Mouse (Mus musculus) frontal cortex, postnatal 14 days (tissue): ENCODE results near the gene Dscaml1.

Experiments used
- DNase-seq, 2 experiments: peaks; one replicate each; pipeline ENCODE4 v3.0.0; 2022; ENCODE audit warnings: low spot score in 2 of 2

The Dscaml1 gene

DNA sequence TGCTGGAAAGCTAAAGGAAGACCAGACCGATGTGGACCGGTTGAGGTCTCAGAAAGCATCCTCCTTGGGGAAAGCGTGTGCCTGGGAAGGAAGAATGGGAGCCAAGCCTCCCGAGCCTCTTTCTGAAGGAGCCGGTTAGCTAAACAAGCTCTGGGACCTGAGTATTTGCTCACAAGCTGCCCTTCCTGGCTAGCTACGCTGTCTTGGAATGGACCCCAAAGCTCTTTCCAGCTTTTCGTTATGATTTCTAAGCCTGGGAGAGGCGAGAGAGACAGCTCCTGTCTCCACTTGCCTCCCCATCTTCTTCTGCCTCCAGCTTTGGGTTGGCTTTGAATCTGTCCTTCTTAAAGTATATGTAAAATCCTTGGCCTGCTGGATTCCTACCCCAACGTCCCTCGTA lies 27.6 kb downstream of the Dscaml1 start:
- no peak for DNase-seq

DNA sequence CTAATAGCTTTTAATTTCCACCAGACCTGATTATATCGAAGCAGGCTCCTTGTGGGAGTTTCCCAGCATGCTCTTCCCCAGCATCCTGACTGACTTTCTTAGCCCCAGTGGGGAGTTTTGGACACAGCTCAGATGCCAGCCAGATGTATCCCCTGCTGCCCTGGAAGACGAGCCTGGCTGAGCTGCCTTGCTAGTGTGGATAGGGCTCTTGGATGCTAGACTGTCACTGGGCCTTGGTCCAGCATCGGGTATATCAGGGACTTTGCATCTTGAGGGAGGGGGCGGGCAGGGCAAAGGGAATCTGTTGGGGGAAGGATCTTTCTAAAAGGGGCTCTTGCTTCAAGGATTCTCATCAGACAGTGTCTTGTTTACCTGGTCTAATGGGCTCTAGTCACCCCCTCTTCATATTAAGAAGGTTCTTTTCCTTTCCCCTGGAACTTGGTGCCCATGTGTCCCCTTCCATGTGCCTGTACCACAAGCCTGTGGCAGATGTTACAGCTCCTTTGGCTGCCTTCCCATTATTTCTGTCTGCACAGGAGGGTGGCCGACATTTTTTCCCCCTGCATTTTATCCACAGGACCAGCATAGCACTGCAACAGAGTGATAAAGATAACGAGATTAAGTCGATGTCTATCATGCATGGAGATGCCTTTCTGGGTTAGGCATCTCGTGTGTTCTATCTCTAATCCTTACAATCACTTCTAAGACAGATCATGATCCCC lies 28.6 kb downstream of the Dscaml1 start:
- DNase-seq: no peak

DNA sequence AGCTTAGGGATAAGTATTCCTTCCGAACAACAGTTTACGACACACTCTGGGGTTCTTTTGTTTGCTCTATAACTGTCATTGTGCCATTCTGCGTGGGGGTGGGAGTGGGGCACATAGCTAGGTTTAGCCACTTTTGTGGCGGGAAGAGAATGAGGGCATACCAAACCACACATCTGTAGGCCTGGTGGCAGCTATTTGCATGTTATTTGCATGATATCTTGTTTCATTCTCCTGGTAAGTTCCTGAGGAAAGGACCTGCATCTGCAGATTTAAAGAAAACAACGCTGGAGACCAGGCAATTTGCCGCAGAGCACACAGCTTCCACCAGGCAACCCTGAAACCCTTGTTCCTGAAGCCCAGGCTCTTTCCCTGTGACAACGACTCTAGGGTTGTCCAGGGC lies 30.8 kb downstream of the Dscaml1 start:
- no peak for DNase-seq

DNA sequence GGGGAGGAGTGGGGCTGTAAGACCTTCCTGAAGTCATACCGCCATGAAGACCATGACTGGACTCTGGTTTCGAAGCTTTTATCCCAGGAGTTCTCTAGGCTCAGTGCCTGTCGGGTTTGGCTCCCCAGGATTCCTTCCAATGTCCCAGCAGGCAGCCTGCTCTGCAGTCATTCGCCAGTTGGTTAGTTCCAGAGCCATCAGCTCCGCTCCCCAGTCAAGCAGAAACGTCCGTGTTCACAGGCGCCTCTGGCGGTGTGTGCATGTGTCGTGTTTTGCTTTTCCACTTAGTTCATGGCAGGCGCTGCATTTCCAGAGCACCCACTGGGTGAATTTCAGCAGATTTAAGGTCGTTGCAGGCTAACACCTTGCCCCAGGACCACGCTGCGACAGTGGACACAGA lies 31.9 kb downstream of the Dscaml1 start:
- DNase-seq: no peak

DNA sequence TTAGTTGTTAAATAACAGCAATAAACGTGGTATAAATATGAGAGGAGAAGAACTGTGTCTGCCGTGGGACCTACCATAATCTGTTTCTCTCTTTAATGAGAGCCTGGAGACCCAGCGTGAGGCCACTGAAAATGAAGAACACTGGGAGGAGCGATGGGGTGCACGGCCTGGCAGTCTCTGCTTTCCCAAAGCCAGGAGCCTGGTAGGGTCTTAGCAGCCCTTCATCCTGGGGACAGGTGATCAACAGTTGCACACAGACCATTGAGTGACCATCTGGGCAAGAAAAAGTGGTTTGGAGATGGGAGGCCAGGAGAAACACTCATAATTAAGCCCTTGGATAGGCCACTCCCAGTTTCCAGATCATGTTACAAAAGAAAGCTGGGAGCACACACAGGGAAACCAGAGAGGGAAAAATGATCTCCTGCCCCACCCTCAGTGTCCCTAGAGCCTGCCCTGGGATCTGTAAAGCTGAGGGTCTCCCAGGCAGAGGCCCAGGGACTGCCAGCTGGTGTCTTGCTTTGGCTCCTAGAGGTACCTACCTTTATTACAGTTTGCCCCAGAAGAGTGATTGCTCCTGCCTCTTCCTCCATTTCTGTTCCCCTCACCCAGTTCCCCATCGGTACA lies 39.1 kb downstream of the Dscaml1 start:
- no peak for DNase-seq

DNA sequence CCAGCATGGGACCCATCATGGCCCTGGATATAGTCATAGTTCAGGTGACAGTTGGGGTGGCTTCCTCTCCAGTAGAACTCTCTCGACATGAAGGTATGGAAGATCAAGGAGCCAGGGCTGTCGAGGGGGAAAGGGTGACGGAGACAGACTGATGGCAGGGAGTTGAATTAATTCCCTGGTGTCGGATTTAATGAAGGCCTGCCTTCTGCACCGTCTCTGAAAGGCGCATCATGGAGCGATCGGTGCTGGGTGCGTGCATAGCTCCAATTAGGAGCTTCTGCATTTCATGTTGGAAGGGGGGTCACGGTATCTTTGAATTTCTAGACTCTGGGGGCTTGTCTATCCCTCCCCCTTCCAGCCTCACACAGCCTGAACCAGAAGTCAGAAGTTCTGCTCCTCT lies 41.8 kb downstream of the Dscaml1 start:
- no peak for DNase-seq

DNA sequence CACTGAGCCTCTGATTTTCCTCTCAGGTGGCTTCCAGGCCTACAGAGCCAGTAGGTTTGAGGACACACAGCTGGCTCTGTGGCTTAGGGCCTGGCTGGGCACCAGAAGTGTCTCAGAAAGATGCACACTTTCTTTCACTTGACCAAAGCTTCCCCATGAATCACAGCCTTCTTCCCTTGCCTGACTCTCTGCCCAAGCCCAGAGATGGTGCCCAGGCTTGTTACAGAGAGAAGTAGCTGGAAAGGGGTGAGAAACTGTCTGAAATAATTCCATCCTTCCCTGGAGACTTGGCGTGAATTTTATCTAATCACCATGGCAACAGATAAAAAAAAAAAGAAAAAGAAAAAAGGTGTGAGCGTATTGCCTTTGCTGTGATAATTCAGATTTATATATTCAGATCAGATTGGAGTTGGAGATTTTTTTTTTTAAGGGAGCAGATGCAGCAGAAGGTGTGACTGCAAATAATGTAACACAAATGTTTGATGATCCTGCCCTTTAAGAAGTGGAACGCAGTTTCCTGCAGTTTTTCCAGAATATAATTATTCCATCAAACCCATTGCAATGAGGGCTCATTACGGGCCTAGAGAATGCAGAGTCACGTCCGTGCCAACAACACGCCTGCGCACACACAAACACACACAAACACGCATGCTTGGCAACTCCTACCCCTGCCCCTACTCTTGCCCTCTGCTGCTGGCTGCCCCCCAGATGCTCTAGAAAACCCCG lies 44.5 kb downstream of the Dscaml1 start:
- peak; percentile 38 to 52 for DNase-seq

DNA sequence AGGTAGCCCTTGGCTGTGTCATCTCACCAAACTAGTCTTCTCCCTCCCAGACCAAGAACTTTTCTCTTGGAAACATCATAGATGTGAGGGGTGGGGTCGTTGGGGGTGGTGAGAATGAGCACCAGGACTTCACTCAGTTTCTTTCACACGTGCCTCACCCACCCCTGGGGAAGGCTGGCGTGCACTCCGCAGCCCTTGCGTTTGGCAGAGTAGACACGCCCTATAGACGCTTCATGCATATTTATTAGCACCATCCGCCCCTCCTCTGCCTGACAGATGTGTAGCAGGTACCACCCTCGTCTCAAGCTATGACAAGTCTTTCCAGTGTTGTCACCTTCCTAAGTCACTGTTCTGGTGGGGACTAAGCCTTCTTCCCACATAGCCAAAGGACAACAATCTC lies 45.3 kb downstream of the Dscaml1 start:
- DNase-seq: no peak

DNA sequence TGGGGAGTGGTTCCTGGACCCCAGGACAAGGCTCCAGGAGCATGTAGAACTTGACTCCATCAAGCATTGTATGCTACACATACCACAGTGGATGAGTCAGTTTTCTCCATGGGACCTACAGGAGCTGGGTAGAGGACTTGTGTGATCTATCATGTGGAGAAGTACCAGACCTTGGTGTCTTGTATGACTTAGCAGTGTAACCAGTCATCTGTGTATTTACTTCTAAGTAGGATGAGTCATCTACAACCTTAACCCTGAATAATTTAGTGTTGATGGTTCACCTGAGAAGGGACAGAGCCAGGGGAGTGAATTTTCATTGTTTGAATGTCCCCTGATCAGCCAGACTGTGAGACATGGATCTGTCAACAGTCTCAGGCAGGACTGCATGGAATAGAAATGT lies 48.4 kb downstream of the Dscaml1 start:
- no peak for DNase-seq

DNA sequence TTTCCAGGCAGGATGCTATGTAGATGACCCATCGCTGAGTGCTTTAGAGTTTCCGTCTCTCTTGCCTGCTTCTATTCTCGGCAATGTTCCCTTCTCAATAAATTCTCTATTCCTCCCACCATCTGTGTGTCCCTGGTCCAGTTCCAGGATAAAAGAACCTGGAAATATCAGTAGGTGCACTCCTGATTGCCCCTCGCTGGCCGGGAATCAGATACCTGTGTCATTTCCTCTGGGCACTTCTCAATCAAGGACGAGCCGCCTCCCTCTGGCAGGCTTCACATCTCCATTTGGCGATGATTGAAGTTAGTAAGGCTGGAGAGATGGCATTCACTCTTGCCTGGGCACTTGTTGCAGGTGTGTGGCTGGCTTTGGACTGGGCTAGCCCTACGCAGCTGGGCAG lies 54.5 kb downstream of the Dscaml1 start:
- no peak for DNase-seq

DNA sequence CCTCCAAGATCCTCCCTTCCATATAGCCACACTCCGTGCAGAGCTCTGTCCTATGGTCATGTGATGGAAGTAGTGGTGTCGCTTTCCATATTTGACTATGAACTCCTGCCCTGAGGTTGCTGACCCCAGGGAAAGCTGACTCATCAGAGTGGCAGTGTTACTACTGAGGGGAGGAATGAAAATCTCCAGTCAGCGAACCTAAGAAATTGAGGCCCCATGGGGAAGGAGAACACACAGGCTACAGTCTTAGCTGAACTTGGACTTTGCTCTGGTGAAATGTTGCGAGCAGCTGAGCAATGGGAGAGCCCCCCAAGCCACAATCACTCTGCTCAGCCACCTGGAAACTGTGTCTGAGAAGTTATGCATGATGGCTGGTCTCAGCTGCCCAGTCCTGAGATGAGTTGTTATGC lies 60.2 kb downstream of the Dscaml1 start:
- no peak for DNase-seq

DNA sequence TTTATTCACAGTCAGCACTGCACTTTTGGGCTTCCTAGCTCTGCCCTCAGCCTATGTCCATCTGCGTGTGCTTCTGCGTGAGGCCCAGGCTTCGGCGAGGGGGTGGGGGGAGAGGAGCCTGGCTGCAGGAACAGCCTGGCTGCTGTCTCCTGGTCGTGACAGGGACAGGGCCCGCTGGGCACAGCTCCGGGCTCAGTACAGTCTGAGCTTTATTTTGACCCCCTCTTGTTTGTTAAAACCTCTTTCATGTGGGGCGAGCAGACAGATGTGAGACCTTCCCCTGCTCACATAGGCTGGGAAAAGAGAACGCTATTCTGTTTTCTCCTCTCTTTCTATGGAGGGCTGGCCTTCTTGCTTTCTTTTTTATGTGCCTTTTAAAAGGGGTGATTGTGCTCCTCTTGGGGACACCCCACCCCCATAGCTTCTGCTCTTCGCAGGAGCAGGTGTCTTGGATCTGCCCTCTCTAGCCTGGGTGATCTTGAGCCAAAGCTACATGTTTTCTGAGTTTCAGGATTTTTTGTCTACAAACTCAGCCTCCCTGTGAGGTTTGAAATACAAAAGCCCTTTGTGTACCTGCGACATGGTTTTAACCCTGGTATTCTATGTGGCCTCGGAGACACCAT lies 60.9 kb downstream of the Dscaml1 start:
- no peak for DNase-seq

DNA sequence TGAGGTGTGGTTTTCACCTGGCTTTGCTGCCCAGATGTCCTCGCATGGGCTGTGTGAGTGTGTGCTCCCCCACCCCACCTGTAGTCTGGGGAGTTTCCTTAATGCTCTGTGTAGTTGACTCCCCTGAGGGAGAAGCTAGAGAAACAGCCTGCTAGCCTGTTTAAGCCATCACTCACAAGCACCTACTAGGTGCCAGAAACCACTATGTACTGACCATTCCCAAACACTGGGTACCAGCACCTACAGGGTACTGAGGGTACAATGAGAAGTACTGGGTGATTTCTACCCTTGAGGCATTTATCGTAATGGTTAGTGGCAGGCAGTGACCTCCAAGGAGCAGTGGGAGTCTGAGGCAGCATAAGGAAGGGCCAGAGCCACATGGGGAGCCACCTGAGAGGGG lies 64.5 kb downstream of the Dscaml1 start:
- no peak for DNase-seq

DNA sequence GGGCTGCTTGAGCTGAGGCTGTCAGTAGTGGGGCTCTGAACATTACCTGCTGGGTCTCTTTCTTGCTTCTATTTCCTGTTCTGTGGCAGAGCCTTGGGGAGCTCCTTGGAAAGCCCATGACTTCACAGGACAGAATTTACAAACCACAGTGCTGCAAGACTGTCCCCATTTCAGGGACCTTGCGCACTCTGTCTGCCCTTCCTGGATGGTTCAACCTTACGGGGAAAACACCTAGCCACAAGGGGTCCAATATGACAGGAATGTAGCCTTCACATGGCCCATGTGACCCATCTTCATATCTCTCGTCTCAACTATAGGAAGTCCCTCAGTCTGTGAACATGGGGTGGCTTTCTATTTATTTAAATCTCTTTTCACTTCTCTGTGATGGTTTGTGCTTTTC lies 68.5 kb downstream of the Dscaml1 start:
- DNase-seq: no peak

DNA sequence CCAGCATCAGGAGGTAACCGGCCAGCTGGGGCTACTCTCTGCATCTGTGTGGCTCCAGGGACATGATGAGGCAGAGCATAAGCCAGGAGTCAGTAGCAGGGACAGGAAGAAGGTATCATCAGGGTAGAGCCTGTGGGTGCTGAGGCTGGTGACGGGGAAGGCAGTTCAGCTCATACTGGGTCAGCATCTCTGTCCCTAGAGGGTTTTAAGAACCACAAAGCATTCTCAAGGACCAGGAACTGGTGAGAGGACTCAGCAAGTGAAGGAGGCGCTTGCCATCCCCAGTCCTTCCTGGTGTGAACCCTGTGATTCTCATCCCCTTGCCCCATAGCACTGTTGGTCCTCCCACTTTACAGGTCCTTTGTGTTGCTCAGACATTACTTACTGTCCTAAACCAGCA lies 69.9 kb downstream of the Dscaml1 start:
- DNase-seq: no peak

DNA sequence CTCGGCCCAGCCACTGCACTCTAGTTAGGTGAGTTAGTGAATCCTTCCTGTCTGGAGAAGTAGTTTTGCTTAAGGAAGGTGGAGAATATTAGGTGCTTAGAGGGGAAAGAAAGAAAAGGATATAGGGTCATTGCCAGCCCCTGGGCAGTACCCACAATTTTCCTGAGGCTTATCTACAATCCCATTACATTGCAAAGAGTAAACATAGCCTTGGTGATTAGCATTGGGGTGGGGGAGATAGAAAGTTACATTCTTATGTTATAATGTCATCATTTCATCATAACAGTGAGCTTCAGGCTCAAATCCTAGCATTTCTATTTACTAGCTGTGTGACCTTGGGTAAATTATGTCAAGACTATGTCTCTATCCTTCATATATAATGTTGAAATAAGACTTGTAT lies 70.5 kb downstream of the Dscaml1 start:
- no peak for DNase-seq

DNA sequence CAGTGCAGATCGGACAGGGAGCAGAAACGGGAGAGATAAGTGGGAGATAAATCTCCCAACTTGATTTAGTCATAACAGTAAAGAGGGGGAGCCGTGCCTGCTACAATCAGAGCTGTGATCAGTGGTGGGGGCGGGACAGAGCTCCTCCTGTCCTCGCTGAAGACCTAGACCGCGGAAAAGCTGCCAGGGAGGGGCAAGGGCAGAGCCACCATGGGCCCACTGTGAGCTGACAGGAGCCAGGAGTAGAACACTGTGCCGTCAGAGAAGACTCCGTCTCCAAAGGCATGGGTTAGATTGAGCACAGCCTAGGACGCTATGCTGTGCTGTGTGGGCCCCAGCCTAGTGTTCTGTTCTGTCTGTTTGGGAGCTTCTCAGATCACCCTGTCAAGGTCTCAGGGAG lies 72.8 kb downstream of the Dscaml1 start:
- DNase-seq: no peak

DNA sequence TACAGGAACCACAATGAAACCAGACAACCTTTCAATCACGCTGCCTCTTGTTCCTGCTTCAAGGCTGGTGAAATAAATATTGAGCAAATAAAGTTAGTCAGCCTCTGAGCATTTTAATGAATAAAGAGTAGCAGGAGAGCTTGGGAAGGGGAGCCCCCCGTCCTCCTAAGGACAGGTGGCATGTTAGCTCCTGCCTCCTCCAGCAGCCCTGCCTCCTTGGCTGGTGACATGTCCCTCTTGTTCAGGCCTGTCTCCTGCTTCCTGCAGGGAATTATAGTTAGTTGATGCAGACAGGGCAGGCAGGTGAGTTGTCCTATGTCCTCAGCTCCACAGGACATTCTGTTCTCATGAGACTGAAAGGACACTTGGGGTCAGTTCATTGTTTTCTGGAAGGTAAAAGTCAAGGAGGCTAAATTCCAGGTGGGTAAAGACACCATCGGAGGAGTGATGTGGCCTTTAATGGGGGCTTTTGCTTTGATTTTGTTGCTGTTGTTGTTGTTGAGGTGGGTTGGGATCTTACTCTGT lies 73.7 kb downstream of the Dscaml1 start:
- no peak for DNase-seq

DNA sequence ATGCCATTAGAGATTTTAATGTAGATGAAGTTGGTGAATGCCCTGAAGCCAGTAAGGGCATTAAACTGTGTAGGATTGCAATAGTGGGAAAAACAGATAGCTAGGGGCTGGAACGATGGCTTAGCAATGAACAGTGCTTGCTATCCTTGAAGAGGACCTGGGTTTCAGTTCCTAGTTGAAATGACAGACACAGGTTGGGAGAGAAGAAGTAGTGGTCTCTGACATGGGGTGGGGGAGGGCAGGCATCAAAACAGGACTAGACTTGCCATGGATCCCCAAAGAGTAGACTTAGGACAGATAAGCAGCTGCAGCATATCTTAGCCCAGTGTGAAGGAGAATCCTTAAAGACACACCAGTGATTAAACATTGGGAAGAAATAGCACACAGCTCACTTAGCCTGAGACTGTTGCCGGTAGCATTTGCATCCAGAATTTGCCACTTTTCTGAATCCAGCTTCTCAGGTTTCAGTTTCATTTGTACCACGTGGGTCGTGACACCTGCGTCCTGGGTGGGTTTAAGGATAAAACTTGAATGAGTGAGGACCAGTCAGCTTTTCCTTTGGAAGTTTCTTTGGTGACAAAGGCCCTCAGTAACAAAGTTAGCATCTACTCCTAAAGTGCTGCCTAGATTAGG lies 75.0 kb downstream of the Dscaml1 start:
- DNase-seq: no peak

DNA sequence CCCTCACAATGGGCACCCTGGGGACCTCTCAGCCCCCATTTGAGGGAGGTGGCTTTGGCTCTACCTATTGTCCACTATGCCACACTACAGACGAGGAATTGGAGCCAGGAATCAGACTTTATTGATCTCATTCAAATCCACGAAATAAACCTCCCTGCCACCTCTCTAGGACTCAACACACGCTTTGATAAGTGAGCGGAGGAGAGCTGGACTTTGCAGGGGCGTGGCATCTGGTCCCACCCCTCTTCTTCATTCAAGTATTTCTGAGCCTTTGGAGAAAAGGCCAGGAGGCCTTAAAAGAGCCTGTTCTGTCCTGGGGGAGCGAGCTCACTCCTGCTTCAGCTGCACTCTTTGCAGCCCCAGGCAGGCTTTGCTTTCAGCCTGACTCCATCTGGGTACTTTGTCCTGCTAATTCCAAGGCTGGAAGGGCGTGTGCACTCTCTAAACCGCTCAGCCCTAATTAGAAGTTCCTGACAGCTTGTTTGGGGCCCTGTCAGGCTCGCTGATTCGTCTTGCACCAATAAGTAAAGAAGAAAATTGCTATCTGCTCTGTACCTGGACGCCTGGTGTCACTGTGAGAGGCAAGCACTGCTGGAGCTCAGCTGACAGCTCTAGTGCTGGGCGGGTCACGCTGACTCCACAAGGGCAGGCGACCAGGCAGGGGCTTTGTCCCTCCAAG lies 75.7 kb downstream of the Dscaml1 start:
- no peak for DNase-seq

DNA sequence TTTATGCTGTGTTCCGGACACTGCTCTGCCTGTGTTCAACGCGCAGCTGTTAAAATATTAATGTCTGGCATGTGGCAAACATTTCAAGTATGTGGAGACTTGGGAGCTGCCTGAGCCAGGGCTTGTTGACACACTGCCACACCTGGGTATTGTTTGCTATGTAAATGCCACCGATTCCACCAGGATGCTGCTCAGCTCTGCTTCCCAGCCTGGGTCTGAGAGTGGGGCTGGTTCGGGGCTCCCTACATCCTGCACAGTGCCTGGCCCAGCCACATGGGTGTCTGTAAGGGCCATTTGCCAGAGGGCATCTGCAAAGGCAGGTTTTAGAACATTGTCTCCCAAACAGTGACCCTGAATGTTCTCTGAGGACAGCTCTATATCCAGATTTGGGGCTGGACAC lies 78.5 kb downstream of the Dscaml1 start:
- no peak for DNase-seq
